Mouse (Mus musculus) heart, embryonic 12.5 days (tissue): ENCODE measurements around the gene Pigu. TPM values are rescaled to one million over a fixed set of nuclear protein-coding genes. Genes with fewer than 3 reads are reported as not detected.

Experiments
- ATAC-seq: fragments of 200-750 bp; cut with Nextera tagmentation; 2 replicates; pipeline ENCODE4 v1.8.0; 2017; ENCODE audit warnings: moderate TSS enrichment, moderate library complexity; ENCODE audit not compliant: insufficient number of reproducible peaks, low FRiP score
- H3K27ac ChIP-seq: fragments of 300-500 bp; sonication (generic); 2 replicates; pipeline ENCODE4 v1.5.1; 2016; ENCODE audit warnings: mild to moderate bottlenecking, moderate library complexity; ENCODE audit not compliant: poor library complexity, severe bottlenecking
- H3K27me3 ChIP-seq: fragments of 300-500 bp; sonication (generic); replicated peaks from 2 replicates; pipeline ENCODE4 v1.6.1; 2016; ENCODE audit warnings: mild to moderate bottlenecking, moderate library complexity
- H3K36me3 ChIP-seq: fragments of 300-500 bp; sonication (generic); 2 replicates; pipeline ENCODE4 v1.6.1; 2016; ENCODE audit warnings: mild to moderate bottlenecking, moderate library complexity
- H3K4me1 ChIP-seq: fragments of 300-500 bp; sonication (generic); replicated peaks from 2 replicates; pipeline ENCODE4 v1.6.1; 2016; ENCODE audit warnings: mild to moderate bottlenecking
- H3K4me2 ChIP-seq: fragments of 300-500 bp; sonication (generic); 2 replicates; pipeline ENCODE4 v1.6.1; 2016; ENCODE audit warnings: mild to moderate bottlenecking, moderate library complexity
- H3K4me3 ChIP-seq: fragments of 300-500 bp; sonication (generic); 2 replicates; pipeline ENCODE4 v1.5.1; 2016; ENCODE audit warnings: mild to moderate bottlenecking
- H3K9ac ChIP-seq: fragments of 300-500 bp; sonication (generic); 2 replicates; pipeline ENCODE4 v1.6.1; 2016; ENCODE audit warnings: mild to moderate bottlenecking, moderate library complexity
- H3K9me3 ChIP-seq: fragments of 300-500 bp; sonication (generic); replicated peaks from 2 replicates; pipeline ENCODE4 v1.6.1; 2016; ENCODE audit warnings: mild to moderate bottlenecking, moderate library complexity
- WGBS: fragments of 180-500 bp; shearing (Covaris S2); methylation state at CpG from one replicate; pipeline ENCODE4 v1.1.7; 2016; 5-methylcytosine and 5-hydroxymethylcytosine counted together
- polyA plus RNA-seq: library from polyadenylated mRNA; unstranded; fragments of >200 nt; fragmentation: Nextera tagmentation; extraction: Ambion mirVana; gene quantifications from 2 replicates; pipeline ENCODE4 v1.2.1, GENCODE M21; 2016

Pigu gene
- polyA plus RNA-seq, 1 experiment from 2014 or later, result 56.2 TPM

DNA sequence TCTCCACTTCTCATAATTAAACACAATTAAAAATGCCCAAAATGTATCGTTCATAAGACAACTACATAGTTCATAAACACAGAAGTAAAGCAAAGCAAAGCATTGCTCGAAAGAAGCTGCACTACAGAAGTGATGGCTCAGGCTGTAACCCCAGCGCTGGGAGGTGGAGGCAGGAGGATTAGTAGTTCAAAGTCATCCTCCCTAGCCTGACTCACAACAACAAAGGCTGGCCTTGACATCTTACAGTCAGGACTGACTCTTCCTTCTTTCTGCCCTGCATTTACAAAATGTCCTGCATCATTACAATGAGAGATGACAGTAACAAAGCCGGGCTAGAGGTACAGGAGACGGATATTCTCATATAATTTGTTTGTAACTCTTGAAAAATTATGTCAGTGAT, 29.3 kb downstream of the Pigu start:
- WGBS, result 86% methylated on average over 5 of the region's 5 CpGs
- Histone ChIP-seq H3K36me3 (peaks cover 46% of the 10 kb centered on the region), H3K4me1 (no peaks in the 10 kb centered on the region), H3K4me2 (no peak overlapping the region), H3K9ac (no peak overlapping the region), H3K27me3 (no peaks in the 10 kb centered on the region), H3K27ac (no peak overlapping the region), H3K9me3 (0 out of 2 replicates have a peak, but pooled peaks cover 5% of the 10 kb centered on the region), H3K4me3 (no peak overlapping the region)
- ATAC-seq, result no peak

DNA sequence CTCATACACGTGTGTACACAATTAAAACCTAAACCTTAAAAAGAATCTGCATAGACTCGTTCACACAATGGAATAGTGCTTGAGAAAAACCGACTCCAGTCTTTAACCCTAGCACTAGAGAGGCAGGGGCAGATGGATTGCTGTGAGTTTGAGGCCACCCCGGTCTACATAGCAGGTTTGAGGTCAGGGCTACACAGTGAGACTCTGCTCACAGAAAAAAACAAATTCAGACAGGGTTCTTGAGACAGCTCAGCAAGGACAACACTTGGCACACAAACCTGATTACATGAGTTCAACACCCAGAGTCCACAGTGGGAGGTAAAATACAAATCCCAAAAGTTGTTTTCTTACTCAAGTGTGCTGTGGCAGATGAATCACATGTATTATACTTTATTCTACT, 31.2 kb downstream of the Pigu start:
- Histone ChIP-seq H3K4me3 (no peak overlapping the region), H3K4me1 (peaks cover under 1% of the 10 kb centered on the region; the same call in 1 of the 2 replicates), H3K27ac (no peak overlapping the region), H3K9ac (no peak overlapping the region), H3K9me3 (0 out of 2 replicates have a peak, but pooled peaks cover 5% of the 10 kb centered on the region), H3K27me3 (no peaks in the 10 kb centered on the region), H3K36me3 (peaks cover 39% of the 10 kb centered on the region), H3K4me2 (no peak overlapping the region)
- ATAC-seq, result no peak
- 89% methylated on average over 4 of the region's 4 CpGs for whole genome bisulfite sequencing

DNA sequence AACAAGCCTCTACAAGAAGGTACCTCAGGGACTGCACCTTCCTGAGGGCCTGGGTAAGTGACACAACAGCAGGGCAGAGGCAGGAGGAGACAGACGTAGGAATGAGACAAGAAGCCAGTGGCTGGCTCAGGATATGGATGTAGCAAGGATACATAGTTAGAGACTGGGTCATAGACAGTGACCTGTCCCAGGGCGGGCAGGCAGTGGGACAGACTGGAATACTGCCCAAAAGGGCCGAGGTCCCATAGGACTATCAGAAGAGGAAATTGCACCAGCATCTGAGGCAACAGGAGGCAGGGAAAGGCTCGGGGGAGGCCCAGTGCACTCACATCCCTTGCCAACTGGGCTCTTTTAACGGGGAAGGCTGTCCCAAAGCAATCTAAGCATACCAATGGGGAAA, 36.6 kb downstream of the Pigu start:
- Histone ChIP-seq H3K4me1 (peaks cover 16% of the 10 kb centered on the region), H3K27ac (no peak overlapping the region), H3K4me2 (no peak overlapping the region), H3K36me3 (peaks cover 10% of the 10 kb centered on the region; the same call in 1 of the 2 replicates), H3K27me3 (no peaks in the 10 kb centered on the region), H3K4me3 (no peak overlapping the region), H3K9me3 (no peaks in the 10 kb centered on the region), H3K9ac (no peak overlapping the region)
- WGBS, result 75% methylated on average over 5 of the region's 5 CpGs
- no peak for ATAC-seq

DNA sequence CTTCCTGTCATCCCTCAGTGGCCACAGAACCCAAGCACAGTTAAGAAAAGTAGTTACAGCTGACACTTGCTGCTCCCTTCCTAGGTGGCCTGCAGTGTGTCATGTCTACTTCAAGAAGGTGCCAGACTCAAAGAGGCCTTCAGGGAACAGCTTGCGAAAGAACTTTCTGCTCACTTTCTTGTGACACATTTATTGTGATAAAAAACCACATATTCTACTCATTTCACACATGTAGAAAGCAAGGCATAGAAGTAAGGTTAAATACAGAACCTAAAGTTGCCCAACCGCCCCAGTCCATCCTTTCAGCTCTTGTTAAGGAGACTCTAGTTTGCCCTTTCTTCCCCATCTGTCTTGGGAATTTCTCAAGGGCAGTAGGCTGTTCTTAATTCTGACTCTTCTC, 38.6 kb downstream of the Pigu start:
- Histone ChIP-seq H3K27me3 (no peaks in the 10 kb centered on the region), H3K9ac (no peak overlapping the region), H3K9me3 (no peaks in the 10 kb centered on the region), H3K4me2 (no peak overlapping the region), H3K27ac (no peak overlapping the region), H3K36me3 (peaks cover 15% of the 10 kb centered on the region), H3K4me3 (no peak overlapping the region), H3K4me1 (peaks cover 19% of the 10 kb centered on the region)
- ATAC-seq, result no peak
- 86% methylated on average over 2 of the region's 2 CpGs for WGBS

DNA sequence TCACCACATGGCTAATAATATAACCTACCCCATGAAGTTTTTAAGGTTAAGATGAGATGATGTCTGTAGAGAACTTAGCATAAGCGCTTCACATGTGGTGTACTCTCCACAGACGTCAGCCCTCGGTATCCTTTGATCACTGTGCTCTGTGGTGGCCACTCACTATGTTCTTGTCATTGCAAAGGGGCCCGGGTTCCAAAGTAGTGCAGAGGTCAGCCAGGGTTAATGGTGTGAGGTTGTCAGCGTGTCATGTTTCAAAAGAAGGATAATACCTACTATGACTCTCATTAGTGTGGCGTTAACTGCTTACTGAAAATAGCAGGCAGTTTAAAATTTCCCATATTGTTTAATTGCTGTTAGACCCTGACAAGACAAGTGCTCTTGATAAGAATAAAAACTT, 43.6 kb downstream of the Pigu start:
- H3K9me3 ChIP-seq, result no peaks in the 10 kb centered on the region
- no peak overlapping the region for H3K9ac ChIP-seq
- H3K36me3 ChIP-seq, result peaks cover 28% of the 10 kb centered on the region
- 71% methylated on average over 6 of the region's 6 CpGs for WGBS
- no peak overlapping the region for H3K27ac ChIP-seq
- no peak overlapping the region for H3K4me2 ChIP-seq
- H3K27me3 ChIP-seq, result no peaks in the 10 kb centered on the region
- H3K4me3 ChIP-seq, result no peak overlapping the region
- no peak for ATAC-seq
- peaks cover 15% of the 10 kb centered on the region for H3K4me1 ChIP-seq

DNA sequence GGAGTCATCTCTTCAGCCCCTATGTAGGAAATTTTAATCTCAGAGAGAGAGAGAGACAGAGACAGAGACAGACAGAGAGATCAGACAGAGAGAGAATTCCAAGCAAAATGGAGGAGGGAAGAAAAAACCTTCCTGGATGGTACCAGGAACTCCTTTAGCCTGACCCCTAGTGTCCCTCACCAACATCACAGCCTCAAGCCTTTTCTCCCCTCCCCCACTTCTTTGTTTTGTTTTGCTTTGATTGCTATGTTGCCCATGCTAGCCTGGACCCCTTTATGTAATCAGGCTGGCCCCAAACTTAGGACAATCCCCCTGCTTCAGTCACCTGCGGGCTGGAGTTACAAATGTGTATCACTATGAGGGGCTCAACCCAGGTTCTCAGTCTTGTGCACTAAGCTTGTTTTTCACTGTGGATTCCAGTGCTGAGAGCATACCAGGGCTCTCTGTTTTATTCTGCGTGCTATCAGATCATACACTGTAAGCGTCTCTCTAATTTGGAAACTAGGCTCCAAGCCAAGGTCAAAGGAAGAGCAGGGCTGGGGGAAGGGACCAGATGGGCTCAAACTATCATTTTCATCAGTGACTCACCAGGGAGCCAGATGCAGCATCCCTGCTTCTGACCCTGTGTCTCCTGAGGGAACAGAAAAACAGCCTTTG, 48.2 kb downstream of the Pigu start:
- H3K27ac ChIP-seq, result peak overlapping the region; percentile 86
- ATAC-seq, result 0 out of 2 replicates have a peak, but pooled peaks have one; percentile 48

DNA sequence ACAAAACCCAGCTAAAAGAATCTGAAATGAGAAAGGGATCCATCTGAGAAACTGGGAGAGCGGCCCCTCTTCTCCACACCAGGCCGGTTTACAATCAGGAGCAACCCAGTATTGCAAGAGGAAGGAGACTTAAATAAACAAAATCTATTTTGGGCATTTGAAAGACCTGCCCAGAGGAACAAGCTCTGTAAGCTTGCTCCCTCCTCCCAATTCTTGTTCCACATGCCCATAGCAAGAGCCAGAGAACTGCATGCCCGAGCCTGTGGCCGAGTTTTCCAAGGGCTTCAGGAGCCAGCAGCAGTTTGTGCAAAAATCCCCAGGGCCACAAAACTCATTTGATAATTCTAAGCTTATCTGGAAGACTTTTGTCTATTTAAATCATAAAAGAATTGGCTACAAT, 57.7 kb downstream of the Pigu start:
- H3K9ac ChIP-seq, result no peak overlapping the region

More for the DNA sequence above, 48.2 kb downstream of the Pigu start:
- no peak overlapping the region for H3K9ac ChIP-seq
- WGBS, result 18% methylated on average over 3 of the region's 3 CpGs
- no peaks in the 10 kb centered on the region for H3K27me3 ChIP-seq
- H3K4me3 ChIP-seq, result no peak overlapping the region
- no peak overlapping the region for H3K4me2 ChIP-seq
- H3K36me3 ChIP-seq, result peaks cover 33% of the 10 kb centered on the region
- H3K4me1 ChIP-seq, result peaks cover 8% of the 10 kb centered on the region
- no peaks in the 10 kb centered on the region for H3K9me3 ChIP-seq

DNA sequence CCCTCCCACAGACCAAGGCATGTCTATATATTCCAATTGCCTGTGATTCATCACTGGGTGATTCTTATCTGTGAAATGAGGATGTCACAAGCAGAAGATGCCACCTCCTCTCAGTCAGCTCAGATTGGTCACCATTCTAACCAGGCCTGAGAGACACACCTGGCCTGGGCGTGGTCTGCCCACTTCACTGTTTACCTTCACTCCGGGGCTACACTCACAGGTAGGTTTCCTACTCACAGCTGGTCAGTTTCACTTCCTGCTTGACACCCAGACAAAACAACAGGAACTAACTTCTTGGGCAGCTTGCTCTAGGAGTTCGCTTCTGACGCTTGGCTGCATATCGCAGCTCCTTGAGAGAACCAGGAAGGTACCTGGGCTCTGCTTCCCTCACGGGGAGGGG, 61.8 kb downstream of the Pigu start:
- Histone ChIP-seq H3K4me2 (no peak overlapping the region), H3K36me3 (peaks cover 79% of the 10 kb centered on the region), H3K9me3 (no peaks in the 10 kb centered on the region), H3K4me3 (no peak overlapping the region), H3K27ac (no peak overlapping the region), H3K9ac (no peak overlapping the region), H3K4me1 (peaks cover 8% of the 10 kb centered on the region), H3K27me3 (no peaks in the 10 kb centered on the region)
- 90% methylated on average over 6 of the region's 6 CpGs for WGBS
- ATAC-seq, result no peak

More for the DNA sequence above, 57.7 kb downstream of the Pigu start:
- peak overlapping the region; percentile 42 for H3K27ac ChIP-seq
- no peak overlapping the region for H3K4me3 ChIP-seq
- no peak for ATAC-seq
- H3K4me1 ChIP-seq, result peaks cover 8% of the 10 kb centered on the region
- H3K9me3 ChIP-seq, result no peaks in the 10 kb centered on the region
- H3K36me3 ChIP-seq, result peaks cover 68% of the 10 kb centered on the region
- no peak overlapping the region for H3K4me2 ChIP-seq
- H3K27me3 ChIP-seq, result no peaks in the 10 kb centered on the region
- 48% methylated on average over 4 of the region's 4 CpGs for WGBS

DNA sequence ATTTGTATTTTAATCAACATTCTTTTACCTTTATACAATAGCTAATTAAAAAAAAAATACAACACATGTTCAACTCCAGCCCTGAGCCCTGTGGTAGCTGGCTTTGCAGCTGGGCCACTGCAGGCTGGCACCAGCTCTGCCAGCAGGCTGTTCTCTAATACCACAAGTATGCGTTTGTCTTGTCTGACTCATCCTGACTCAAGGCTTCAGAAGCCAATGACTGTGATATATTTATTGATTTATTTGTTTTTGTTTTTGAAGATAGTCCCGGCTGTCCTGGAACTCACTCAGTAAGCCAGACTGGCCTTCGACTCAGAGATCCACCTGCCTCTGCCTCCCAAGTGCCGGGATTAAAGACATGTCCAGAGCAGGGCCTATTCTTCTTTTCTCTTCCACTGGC, 63.3 kb downstream of the Pigu start:
- no peak for ATAC-seq
- Histone ChIP-seq H3K9ac (no peak overlapping the region), H3K4me2 (no peak overlapping the region), H3K4me3 (no peak overlapping the region), H3K4me1 (no peaks in the 10 kb centered on the region), H3K27me3 (no peaks in the 10 kb centered on the region), H3K9me3 (no peaks in the 10 kb centered on the region), H3K36me3 (peaks cover 86% of the 10 kb centered on the region), H3K27ac (no peak overlapping the region)
- 86% methylated on average over 4 of the region's 4 CpGs for WGBS

DNA sequence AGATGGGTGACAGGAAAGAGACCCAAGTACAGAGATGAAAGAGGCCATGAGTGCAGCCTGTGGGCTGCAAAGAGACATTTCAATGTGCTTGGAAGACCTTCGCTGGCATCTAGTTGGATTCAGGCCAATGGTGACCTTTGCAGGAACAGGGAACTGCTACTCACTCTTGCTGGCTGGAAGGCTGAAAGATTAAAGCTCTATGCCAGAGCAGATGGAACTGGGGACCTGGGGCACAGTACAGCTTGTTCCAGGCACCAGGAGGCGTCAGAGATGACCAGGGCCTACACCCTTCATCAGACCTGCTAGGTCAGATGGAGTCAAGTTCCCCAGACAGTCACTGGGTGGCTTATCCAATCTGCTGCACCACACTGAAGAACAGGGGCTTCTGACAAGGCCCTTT, 63.8 kb downstream of the Pigu start:
- Histone ChIP-seq H3K27me3 (no peaks in the 10 kb centered on the region), H3K4me2 (no peak overlapping the region), H3K4me1 (no peaks in the 10 kb centered on the region), H3K36me3 (peaks cover 80% of the 10 kb centered on the region), H3K9ac (no peak overlapping the region), H3K4me3 (no peak overlapping the region), H3K27ac (no peak overlapping the region), H3K9me3 (no peaks in the 10 kb centered on the region)
- WGBS, result 79% methylated on average over 2 of the region's 2 CpGs
- ATAC-seq, result no peak

DNA sequence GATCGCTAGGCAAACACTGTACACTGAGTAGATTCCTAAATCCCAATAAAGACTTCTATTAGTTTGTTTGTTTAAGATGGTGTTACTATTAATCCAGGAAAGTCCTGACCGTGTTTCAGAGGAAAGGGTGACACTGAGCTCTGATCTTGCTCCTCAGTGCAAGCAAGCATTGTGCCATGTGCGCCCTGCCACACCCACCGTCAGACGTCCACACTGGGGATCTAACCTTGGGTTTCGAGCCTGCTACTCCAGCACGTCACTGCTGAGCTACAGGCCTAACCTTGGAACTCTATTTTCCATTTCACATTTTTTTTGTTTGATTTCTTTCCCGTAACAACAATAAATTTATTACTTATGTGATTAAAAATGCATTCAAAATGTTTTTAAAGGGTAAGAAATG, 67.2 kb downstream of the Pigu start:
- Histone ChIP-seq H3K27ac (no peak overlapping the region), H3K27me3 (no peaks in the 10 kb centered on the region), H3K4me2 (no peak overlapping the region), H3K9ac (no peak overlapping the region), H3K4me1 (peaks cover 13% of the 10 kb centered on the region), H3K4me3 (no peak overlapping the region), H3K36me3 (peaks cover 53% of the 10 kb centered on the region), H3K9me3 (no peaks in the 10 kb centered on the region)
- WGBS, result 88% methylated on average over 8 of the region's 8 CpGs
- no peak for ATAC-seq
